Mouse (Mus musculus): ENCODE data around the gene Fam214a. TPM values are rescaled to one million over a fixed set of nuclear protein-coding genes. Genes with fewer than 3 reads are reported as not detected.

Gene Fam214a
- polyA plus RNA-seq, 1 experiment, result 9.1 TPM

DNA sequence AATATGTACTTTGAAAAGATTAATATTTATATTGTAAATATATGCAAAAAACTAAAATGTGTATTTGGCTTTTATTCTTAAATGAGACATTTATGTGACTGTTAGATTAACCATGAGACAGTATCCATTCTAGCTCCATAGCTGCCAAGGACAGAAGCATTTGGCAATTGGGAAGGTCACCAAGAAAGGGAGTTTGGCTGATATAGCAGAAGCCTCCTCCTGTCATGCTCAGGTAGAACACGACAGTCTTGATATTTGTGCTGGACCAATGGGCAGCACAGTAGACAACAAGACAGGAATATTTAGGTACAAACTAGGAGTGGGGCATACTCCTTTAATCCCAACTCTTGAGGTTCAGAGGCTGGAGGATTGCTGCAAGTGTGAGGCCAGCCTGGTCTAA, 79.7 kb downstream of the Fam214a start:
- no peaks in the 10 kb centered on the region for H3K4me1 ChIP-seq (ENCODE audit: control insufficient read depth, insufficient read depth, insufficient read length)
- no peak overlapping the region for H3K4me3 ChIP-seq (ENCODE audit: extremely low read depth, insufficient read depth, insufficient read length)
- no peak for DNase-seq (ENCODE audit: low read depth in 1 of 2, low spot score in 2 of 2)
- no peaks in the 10 kb centered on the region for H3K27me3 ChIP-seq (ENCODE audit: control insufficient read depth, insufficient read depth, low read length)
- 85% methylated on average over 1 of the region's 1 CpGs for WGBS
- peaks cover 12% of the 10 kb centered on the region for H3K36me3 ChIP-seq (ENCODE audit: control insufficient read depth, insufficient read depth, low read length)
- H3K27ac ChIP-seq (ENCODE audit: insufficient read depth, low read length), result no peak overlapping the region
- TF ChIP-seq POLR2A (IDR thresholded peaks at IDR 0.05; ENCODE audit: low read depth, low read length), result no peak

DNA sequence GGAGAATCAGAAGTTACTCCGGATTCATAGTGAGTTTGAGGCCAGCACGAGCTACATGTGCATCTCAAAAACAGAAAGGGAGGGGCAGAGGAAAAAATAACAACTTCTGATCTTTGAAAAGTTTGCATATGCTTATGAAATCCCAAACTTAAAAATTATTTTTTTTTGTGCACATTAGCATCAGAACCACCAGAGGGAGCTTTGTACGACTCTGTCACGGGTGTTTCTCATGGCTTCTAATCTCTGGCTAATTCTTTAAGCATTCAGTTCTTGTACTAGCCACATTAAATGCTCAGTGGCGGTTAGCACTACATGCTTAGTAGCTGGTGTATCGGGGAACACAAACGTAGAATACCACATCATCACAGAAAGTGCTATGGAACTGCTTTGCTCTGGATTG, 80.5 kb downstream of the Fam214a start:
- 41% methylated on average over 7 of the region's 7 CpGs for WGBS
- H3K4me3 ChIP-seq (ENCODE audit: extremely low read depth, insufficient read depth, insufficient read length), result no peak overlapping the region
- peaks cover 12% of the 10 kb centered on the region for H3K36me3 ChIP-seq (ENCODE audit: control insufficient read depth, insufficient read depth, low read length)
- no peak for DNase-seq (ENCODE audit: low read depth in 1 of 2, low spot score in 2 of 2)
- TF ChIP-seq CTCF (IDR thresholded peaks at IDR 0.05; ENCODE audit: extremely low read depth, insufficient read depth, insufficient read length, insufficient replicate concordance) (no peak), POLR2A (IDR thresholded peaks at IDR 0.05; ENCODE audit: low read depth, low read length) (no peak)
- no peaks in the 10 kb centered on the region for H3K27me3 ChIP-seq (ENCODE audit: control insufficient read depth, insufficient read depth, low read length)
- no peak overlapping the region for H3K27ac ChIP-seq (ENCODE audit: insufficient read depth, low read length)
- H3K4me1 ChIP-seq (ENCODE audit: control insufficient read depth, insufficient read depth, insufficient read length), result no peaks in the 10 kb centered on the region

DNA sequence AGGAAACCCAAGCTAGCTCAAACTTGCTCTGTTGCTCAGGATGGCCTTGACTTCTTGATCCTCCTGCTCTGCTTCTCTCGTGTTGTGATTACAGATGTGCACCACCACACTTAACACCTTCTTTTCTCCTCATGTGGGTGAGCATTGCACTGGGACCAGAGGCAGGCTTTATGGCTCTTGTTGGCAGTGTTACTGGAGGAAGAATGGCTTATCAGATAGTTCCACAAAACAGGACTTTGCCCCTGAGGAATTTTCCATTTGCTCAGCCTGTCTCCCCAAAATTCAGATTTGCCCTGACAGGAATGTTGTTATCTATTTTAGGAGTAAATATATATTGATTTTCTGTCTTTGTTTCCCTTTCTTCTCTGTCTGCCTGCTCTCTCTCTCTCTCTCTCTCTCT, 82.0 kb downstream of the Fam214a start:
- WGBS, result 55% methylated on average over 1 of the region's 1 CpGs
- H3K27me3 ChIP-seq (ENCODE audit: control insufficient read depth, insufficient read depth, low read length), result no peaks in the 10 kb centered on the region
- H3K4me1 ChIP-seq (ENCODE audit: control insufficient read depth, insufficient read depth, insufficient read length), result peaks cover 4% of the 10 kb centered on the region; the same call in 1 of the 2 replicates
- no peak for DNase-seq (ENCODE audit: low read depth in 1 of 2, low spot score in 2 of 2)
- peaks cover 10% of the 10 kb centered on the region for H3K36me3 ChIP-seq (ENCODE audit: control insufficient read depth, insufficient read depth, low read length)
- TF ChIP-seq POLR2A (IDR thresholded peaks at IDR 0.05; ENCODE audit: low read depth, low read length) (no peak), CTCF (IDR thresholded peaks at IDR 0.05; ENCODE audit: extremely low read depth, insufficient read depth, insufficient read length, insufficient replicate concordance) (no peak)
- H3K27ac ChIP-seq (ENCODE audit: insufficient read depth, low read length), result no peak overlapping the region
- no peak overlapping the region for H3K4me3 ChIP-seq (ENCODE audit: extremely low read depth, insufficient read depth, insufficient read length)

DNA sequence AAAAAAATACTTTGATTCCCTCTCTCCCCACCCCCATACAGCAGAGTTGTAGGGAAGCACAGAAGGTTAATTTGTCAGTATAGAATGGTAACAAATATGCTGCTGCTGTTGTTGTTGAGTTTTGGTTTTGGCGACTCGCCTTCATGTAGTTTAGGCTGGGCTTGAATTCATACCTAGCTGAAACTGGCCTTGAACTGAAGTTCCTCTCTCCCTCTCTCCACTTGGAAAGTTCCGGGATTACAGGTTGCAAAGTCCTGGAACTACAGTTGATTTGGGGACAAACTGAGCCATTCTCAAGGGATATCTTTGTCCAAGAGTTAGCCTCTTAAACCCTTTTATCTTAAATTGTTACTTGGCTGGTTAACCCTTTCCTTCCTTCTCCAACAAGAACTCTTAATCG, 83.3 kb downstream of the Fam214a start:
- peaks cover 6% of the 10 kb centered on the region; the same call in 1 of the 2 replicates for H3K36me3 ChIP-seq (ENCODE audit: control insufficient read depth, insufficient read depth, low read length)
- no peak for TF ChIP-seq CTCF (IDR thresholded peaks at IDR 0.05; ENCODE audit: extremely low read depth, insufficient read depth, insufficient read length, insufficient replicate concordance)
- TF ChIP-seq POLR2A (IDR thresholded peaks at IDR 0.05; ENCODE audit: low read depth, low read length), result no peak
- DNase-seq (ENCODE audit: low read depth in 1 of 2, low spot score in 2 of 2), result no peak
- H3K27ac ChIP-seq (ENCODE audit: insufficient read depth, low read length), result no peak overlapping the region
- no peaks in the 10 kb centered on the region for H3K27me3 ChIP-seq (ENCODE audit: control insufficient read depth, insufficient read depth, low read length)
- H3K4me3 ChIP-seq (ENCODE audit: extremely low read depth, insufficient read depth, insufficient read length), result no peak overlapping the region
- WGBS, result 72% methylated on average over 4 of the region's 4 CpGs
- peaks cover 4% of the 10 kb centered on the region; the same call in 1 of the 2 replicates for H3K4me1 ChIP-seq (ENCODE audit: control insufficient read depth, insufficient read depth, insufficient read length)

DNA sequence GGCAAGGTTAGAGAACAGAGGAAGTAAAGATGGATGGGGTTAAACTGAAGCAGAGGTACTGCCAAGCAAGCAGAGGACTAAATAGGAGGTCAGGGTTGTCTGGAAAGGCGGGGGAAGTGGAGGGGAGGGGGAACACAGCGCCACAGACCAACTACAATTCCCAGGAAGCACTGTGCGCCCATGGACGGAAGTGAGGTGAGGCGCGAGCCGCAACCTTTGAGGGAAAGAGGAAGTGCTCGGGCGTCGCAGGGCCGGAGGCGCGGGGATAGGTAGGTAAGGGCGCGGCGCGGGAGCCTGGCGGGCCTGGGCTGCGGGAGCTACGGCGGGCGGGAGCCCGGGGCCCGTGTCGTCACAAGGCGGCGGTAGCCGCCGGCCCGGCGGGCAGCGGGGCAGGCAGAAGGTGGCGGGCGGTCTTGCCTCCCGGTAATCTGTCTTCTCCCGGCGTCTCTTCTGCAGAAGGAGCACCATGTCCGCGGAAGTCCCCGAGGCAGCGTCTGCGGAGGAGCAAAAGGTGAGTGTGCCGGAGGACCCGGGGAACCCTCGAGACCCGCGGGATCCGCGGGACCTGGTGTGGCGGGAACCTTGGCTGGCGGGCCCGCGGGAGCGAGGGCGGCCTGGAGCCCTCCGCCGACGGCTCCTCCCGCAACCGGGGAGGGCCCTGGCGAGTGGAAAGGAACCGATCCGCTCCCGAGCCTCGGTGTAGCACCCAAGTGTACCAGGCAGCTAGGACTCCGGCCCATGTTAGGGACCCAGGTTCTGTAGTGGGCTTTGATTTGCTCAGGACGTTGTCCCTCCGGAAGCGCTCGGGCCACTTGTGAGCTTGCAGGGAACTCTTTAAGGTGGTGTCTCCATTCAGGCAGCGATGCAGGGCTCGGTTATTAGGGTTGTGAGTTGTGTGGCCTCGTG, 85.0 kb downstream of the Fam214a start, which contains the start of gene Arpp19:
Gene Arpp19 (plus strand): TSS at position 164 of the 906 bp plus-strand sequence.
- Histone ChIP-seq H3K27ac (ENCODE audit: insufficient read depth, low read length) (peak within 1 kb of the TSS; percentile 66), H3K4me3 (ENCODE audit: extremely low read depth, insufficient read depth, insufficient read length) (peak within 1 kb of the TSS; percentile 95), H3K4me1 (ENCODE audit: control insufficient read depth, insufficient read depth, insufficient read length) (peaks cover 4% of the 10 kb centered on the region; the same call in 1 of the 2 replicates), H3K27me3 (ENCODE audit: control insufficient read depth, insufficient read depth, low read length) (no peaks in the 10 kb centered on the region), H3K36me3 (ENCODE audit: control insufficient read depth, insufficient read depth, low read length) (no peaks in the 10 kb centered on the region)
- peak; percentile 61 to 83 for DNase-seq (ENCODE audit: low read depth in 1 of 2, low spot score in 2 of 2)
- TF ChIP-seq CTCF (IDR thresholded peaks at IDR 0.05; ENCODE audit: extremely low read depth, insufficient read depth, insufficient read length, insufficient replicate concordance) (no peak), POLR2A (IDR thresholded peaks at IDR 0.05; ENCODE audit: low read depth, low read length) (peak; percentile 87)
- under 1% methylated on average over 67 of the region's 73 CpGs for WGBS

GRCm38 (mm10) chr9:75038357-75038688, 85.6 kb downstream of the Fam214a start:
- TF ChIP-seq POLR2A (IDR thresholded peaks at IDR 0.05; ENCODE audit: low read depth, low read length), result no peak
- TF ChIP-seq CTCF (IDR thresholded peaks at IDR 0.05; ENCODE audit: extremely low read depth, insufficient read depth, insufficient read length, insufficient replicate concordance), result no peak
- no peak for DNase-seq (ENCODE audit: low read depth in 1 of 2, low spot score in 2 of 2)
- Histone ChIP-seq H3K36me3 (ENCODE audit: control insufficient read depth, insufficient read depth, low read length) (no peaks in the 10 kb centered on the region; the same call in 1 of the 2 replicates), H3K27me3 (ENCODE audit: control insufficient read depth, insufficient read depth, low read length) (no peaks in the 10 kb centered on the region), H3K27ac (ENCODE audit: insufficient read depth, low read length) (no peak overlapping the region), H3K4me1 (ENCODE audit: control insufficient read depth, insufficient read depth, insufficient read length) (peaks cover 4% of the 10 kb centered on the region; the same call in 1 of the 2 replicates), H3K4me3 (ENCODE audit: extremely low read depth, insufficient read depth, insufficient read length) (peak overlapping the region; percentile 95)
- 1% methylated on average over 10 of the region's 10 CpGs for WGBS

GRCm38 (mm10) chr9:75040566-75040965, 87.9 kb downstream of the Fam214a start:
- WGBS, result 79% methylated on average over 2 of the region's 2 CpGs
- H3K27ac ChIP-seq (ENCODE audit: insufficient read depth, low read length), result no peak overlapping the region
- no peak overlapping the region for H3K4me3 ChIP-seq (ENCODE audit: extremely low read depth, insufficient read depth, insufficient read length)
- DNase-seq (ENCODE audit: low read depth in 1 of 2, low spot score in 2 of 2), result no peak
- peaks cover under 1% of the 10 kb centered on the region; the same call in 1 of the 2 replicates for H3K36me3 ChIP-seq (ENCODE audit: control insufficient read depth, insufficient read depth, low read length)
- H3K4me1 ChIP-seq (ENCODE audit: control insufficient read depth, insufficient read depth, insufficient read length), result peaks cover 4% of the 10 kb centered on the region; the same call in 1 of the 2 replicates
- no peaks in the 10 kb centered on the region for H3K27me3 ChIP-seq (ENCODE audit: control insufficient read depth, insufficient read depth, low read length)
- no peak for TF ChIP-seq POLR2A (IDR thresholded peaks at IDR 0.05; ENCODE audit: low read depth, low read length)
- TF ChIP-seq CTCF (IDR thresholded peaks at IDR 0.05; ENCODE audit: extremely low read depth, insufficient read depth, insufficient read length, insufficient replicate concordance), result no peak
